Mouse (Mus musculus) c-Kit-negative CD71-positive TER-119-positive erythroid progenitor cells, embryonic 14.5 days (primary cell): ENCODE results near the gene Lgals3bp.

Experiments
- DNase-seq: peaks from one replicate; pipeline ENCODE4 v3.0.0-alpha.2; 2013; ENCODE audit warnings: low read depth, low spot score

Gene Lgals3bp

DNA sequence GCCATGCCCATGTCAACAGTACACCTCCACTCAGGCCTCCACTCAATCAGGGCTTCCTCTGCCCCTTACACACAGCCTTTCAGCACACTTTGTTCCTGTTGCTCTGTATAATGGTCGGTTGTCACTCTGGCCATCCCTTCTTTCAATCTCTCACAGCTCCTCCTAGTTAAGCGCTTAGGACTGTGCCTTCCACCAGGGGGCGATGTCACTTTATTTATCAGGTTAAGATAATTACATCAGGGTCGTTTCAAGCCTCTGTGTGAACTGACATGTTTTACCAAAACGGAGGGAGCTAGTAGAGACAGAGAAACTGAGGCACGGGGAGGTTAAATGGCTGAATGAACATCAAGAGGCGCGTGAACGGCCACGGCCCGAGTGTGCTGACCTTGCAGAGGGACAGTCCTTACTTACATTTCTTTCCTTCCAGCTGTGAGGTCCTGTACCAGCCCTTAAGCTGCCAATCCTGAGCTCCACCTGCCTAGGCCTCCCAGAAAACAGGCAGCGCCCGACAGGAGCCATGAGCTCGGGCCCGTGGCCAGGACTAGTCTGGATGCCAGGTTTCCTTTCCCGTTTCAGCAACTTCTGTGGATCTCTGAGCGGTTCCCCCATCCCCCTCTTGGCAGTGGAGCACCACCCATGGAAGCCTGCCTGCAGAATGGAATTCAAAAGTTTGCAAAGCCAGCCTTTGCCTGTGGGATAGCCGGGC is 21.5 kb upstream of the Lgals3bp start:
- peak; percentile 30 for DNase-seq

DNA sequence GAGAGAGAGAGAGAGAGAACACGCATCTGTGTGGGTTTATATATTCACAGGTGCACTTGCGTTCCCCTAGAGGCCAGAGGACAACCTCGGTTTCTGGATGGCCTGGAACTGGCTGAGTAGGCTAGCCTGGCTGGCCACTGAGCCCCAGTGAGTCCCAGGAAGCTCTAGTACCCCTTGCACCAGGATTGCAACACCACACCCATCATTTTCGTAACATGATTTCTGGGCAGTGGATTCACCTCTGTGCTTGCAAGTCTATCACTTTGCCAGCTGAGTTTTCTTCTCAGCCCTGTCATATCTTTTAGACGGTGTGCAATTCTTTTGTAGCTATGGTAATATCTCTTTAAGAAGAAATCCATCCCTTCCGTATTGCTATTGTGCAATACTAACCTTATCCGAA is 18.4 kb upstream of the Lgals3bp start:
- no peak for DNase-seq

DNA sequence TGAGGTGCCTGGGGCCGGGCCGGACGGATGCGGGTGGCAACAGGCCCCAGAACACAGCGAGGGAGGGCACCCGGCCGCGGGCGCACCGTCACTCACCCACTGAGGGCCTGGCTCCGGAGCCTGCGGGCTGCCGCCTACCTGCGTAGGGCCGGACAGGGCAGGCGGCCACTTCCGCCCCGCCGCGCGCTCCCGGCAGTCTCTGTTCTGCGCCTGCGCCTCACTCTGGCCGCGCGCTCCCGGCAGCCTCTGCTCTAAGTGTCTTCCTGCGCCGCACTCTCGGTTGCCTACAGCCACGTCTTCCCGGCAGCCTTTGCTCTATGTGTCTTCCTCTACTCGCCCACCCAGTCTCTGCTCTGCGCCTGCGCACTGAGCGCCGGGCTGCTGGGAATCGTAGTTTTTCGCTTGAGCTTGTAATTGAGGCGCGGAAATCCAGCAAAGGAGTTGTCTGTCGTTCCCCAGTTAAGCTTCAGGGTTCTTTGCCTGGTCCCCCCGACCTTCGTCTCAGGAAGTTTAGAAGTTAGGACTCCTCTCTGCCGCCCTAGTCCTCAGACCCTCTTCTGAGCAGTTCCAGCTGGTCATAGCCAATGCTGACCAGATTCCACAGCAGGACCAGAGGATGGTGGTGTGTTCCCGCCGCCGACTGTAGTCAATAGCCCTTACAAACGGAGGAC is 17.1 kb upstream of the Lgals3bp start, which contains the start of gene Cant1:
TSS of gene Cant1 (minus strand) at position 253 of the 671 bp plus-strand sequence.
- DNase-seq: peak; percentile 94

DNA sequence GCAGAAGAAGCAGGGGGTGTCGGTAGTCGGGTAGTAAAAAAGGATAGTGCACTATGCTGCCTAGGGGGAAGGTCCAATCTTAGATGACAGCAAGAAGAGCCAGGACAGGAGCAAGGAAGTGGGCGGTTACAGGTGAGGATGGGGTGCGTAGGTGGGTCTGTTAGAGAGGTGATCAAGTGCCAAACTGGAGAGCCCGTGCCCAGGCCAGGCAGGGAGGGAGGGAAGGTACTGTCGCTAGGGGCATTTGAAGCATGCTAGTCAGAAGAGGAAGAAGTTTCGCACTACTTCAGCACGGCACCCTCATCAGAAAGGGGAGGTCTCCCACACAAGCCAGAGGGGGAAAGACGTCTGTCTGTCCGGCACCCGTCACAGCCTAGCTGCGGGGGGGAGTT is 16.5 kb upstream of the Lgals3bp start:
- DNase-seq: no peak

DNA sequence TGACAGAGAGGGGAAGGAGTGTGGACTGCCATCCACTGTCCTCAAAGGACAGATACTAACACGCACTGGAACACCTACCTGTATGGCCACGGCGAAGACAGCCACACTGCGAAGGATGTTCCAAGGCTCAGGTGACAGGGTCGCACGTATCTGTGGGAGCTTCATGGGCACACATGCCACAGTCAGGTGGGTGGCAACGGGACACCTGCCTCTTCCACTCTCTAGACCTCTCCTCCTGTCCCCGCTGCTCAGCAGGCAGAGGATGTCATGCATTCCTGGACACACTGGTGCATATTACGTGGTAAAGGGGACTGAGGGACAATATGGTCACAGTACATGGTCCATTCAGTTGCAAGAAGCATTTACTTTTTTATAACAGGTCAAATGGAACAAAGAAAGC is 15.6 kb upstream of the Lgals3bp start:
- no peak for DNase-seq

DNA sequence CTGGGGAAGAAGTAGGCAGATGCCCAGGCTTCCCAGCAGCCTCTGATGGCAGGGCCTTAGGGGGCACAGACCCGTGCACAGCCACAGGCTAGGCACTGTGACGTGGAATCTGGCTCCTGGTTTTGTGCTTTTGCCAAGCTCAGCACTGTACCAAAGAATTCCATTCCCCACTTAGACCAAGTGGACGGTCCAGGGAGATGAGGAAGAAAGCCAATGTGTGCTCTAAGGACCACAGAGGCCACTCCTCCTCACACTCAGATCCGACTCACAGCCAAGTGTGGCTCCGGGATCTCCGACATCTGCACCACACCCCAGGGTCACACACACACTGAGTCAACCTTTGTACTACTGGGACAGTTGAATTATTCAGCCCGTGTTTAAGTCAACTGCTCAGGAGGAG is 14.2 kb upstream of the Lgals3bp start:
- no peak for DNase-seq

DNA sequence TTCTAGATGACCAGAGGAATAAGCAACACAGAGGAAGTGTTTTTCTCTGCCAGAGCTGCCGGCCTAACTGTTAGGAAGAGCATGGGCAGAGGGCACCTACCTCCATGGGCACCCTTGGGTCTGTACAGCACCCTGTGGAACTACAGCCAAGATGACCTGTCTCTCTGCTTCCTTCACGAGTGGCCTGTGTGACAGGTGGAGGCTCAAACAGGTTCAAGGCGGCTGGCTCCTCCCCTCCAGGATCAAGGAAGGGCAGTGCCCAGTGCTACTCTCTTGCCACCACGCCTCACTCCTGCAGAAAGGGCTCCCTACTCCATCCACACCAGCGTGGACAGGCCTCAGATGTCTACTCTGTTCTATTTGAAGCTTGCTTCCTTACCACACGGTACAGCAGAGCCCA is 13.7 kb upstream of the Lgals3bp start:
- no peak for DNase-seq

DNA sequence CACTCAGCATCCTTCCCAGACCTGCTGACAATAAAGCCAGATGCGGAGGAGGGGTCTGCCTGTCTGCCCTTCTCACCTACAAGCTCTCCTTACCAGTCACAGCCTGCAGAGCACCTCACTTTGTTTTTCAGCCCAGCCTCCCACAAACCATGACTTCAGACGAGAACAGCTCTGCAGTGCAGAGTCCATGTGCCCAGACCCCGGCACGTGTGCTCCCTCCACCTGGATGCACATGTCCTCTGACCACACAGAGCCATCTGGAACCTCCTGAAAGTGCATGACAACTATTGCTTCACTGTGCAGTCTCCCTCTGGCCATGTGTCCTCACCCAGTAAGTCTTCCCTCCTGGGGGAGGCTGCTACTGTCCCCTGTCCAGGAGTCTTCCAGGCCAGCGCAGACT is 12.4 kb upstream of the Lgals3bp start:
- DNase-seq: no peak

DNA sequence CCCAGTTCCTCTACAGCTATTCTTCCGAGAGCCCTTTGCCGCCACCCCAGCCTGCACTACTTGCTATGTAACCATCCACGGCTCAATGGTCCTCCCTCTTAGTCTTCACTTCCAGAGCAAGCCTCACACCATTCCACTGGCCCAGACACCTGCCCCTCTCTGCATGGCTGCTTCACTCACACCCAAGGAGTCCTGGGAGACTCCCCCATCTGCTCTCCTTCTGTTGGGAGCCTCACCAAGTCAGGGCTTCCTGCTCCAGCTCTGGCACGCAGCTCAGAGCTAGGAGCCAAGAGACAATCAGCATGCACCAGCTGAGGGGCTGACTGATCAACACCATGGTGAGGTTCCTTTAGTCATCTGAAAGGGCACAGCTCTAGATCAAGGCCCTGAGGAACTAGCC is 11.2 kb upstream of the Lgals3bp start:
- DNase-seq: no peak

DNA sequence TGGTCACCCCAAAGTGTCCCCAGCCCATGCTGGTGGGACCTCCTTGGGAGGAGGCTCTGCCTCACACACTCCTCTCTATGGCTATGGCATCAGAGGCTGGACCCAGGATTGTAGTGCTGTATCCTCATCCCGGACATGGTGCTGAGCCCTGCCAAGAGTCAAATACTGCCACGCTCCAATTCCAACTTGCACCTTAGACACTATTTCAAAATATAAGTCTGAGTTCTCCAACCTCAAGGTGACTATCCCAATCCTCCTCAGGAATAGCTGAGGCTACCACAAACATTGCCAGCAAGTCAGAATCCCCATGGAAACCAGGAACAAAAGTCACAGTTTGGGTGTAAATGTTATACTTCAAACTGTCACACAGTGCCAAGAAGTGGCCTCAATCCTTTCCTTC is 10.7 kb upstream of the Lgals3bp start:
- DNase-seq: no peak

DNA sequence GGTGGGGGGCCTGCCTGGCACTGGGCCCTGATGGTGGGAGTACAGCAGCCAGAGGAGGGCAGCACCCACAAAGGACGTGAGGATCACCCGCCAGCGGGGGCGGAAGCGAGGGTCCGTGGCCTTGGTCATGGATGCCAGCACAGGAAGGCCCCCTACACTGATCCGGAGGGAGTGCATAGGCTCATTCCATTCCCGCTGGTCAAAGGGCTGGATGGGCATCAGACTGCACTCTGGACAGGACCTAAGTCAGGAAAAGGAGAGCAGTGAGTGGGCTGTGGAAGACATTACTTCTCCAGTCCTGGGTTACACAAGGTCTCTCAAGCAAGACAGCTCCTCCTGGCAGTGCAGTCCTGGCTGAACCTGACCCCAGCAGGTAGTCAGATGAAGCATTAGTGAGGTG is 9.4 kb upstream of the Lgals3bp start:
- DNase-seq: no peak

DNA sequence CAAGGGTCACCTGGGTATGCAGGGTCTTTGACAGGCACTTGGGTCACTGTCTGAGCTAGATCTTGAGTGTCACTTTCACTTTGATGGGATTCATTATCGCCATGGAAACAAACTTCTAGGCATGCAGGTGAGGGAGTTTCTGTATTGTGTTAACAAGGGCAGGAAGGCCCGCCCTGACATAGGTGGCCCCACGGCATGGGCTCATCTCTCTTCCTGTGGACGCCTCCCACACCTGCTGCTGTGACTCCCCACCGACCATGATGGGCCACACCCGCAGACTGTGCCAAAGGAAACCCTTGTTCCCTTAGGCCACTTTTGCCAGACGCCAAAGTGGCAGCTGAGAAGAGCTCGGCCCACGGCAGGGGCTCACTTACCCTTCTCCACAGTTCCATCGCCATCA is 8.6 kb upstream of the Lgals3bp start:
- no peak for DNase-seq

DNA sequence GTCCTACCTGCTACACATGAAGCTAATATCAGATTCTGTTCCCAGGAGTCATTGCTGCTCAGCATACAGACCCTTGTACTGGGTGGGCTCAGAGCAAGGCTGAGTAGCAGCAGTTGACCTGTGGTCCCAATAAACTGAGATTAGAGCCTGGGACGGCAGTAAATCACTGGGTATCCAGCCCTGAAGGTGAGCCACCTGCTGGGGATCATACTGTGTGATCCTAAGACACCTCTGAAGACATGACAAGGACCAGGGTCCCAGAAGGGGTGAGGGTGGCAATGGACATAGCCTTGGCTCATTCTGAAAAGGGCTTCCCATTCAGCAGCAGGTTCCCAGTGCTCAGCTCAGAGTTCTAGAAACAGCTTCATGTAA is 8.2 kb upstream of the Lgals3bp start:
- no peak for DNase-seq

DNA sequence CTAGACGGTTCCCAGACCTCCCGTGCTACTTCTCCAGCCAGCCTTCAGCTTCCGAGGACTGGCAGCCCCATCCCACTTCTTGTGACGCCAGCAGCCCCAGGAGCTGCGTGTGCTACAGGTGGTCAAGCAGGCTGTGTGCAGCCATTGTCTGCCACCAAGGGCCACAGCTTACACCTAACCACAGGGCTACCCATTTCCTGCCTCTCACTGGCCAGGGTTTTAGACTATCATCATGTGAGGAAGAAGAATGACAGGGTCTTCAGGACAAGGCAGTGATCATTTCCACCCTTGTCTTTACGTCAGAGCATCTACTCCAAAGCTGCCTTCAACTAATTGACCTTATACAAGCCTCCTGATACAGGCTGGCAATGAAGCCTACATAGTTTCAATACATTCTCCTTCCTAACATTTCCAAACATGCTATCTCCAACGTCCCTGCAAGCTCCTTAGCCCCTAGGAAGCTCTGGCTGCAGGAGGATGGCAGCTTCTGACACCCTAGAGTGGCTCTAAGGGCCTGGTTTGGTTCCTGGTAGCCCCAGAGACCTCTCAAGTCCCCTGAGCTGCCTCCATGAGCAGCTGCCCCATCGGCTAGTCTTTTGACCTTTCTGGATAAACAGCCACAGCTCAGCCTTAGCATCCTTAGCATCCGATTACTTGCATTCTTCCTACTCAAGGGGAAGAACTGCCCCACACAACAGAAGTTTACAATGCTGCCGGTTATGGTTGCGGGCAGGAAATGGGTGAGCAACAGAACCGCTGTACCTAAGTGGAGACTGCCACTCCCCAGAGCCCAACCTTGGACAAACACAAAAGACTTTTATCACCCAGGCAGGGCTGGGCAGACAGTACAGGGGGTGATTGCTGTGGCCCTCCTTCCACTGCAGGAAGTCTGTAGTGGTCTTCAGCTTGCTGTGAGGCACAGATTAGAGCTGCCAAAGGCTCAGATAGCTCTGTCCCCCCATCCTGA is 7.5 kb upstream of the Lgals3bp start:
- DNase-seq: no peak

DNA sequence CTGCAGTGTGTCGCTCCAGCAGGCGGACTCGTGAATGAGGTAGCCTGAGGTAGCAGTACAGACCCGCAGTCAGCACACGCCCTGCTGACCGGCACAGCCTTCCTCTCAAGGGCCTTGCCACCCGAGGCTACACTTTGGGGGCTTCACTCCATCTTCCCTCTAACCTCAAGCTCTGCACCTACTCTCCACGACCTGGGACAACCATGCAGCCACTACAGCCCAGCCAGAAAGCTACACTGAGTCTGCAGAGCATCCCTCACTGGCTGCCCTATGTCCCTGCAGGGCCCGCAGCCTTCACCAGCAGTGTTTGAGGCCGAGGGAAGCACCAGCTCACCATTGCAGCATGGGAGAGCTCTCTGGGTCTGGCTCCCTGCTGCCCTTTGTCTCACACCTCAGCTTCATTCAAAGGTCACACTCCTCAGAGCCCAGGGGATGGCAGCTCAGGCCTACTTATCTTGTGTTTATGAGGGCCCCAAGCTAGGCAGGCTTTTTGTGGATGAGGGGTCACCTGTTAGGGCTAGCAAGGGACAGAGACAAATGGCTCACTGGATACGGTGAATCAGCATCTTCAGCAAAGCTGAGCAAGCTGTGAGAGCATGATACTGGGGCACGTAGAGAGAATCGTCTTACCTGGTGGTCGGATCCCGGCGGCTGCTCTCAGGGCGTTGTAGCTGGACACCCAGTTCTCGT is 6.3 kb upstream of the Lgals3bp start:
- DNase-seq: no peak

DNA sequence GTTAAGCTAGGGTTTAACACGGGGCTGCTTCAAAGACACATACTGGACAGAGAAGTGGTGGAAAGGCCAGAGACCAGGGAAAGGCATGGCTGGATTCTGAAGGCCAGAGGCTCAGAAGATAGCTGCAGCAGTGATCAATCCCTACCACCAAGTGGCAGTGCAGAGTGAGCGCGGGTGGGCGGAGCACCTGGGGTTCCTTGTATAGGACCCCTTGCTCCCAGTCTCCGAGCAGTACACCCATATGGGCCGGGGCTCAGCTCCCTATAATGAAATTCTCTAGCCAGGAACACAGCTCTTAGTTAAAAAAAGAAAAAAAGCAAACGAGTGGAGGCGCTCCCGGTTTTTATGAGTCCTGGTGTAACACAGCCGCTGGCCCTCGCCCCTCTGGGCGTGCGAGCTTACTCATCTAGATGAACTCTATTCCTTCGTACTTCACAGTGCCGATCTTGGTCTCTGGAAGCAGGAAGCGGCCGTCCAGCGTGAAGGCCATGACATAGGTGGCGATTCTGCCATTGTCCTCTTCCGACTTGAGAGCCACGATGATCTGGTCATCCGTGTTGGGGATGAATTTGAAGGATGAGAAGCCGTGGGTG is 5.5 kb upstream of the Lgals3bp start:
- DNase-seq: no peak

DNA sequence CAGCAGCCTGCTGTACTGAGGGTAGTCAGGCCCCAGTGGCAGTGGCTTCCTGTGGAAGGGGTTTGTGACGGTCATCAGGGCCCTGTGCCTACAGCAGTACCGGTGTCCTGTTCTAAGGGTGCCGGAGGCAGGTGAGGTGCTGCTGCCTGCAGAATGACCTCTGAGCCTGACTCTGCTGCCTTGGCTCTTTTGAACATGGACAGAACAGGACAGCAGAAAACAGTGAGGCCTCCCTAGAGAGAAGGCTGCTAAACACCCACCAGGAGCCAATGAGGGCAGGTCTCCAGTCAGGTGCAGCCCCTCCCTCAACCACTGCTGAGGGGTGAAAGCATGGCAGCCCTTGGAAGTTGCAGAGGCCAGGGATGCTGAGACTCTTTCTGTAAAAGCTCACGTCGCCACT is 4.6 kb upstream of the Lgals3bp start:
- no peak for DNase-seq

DNA sequence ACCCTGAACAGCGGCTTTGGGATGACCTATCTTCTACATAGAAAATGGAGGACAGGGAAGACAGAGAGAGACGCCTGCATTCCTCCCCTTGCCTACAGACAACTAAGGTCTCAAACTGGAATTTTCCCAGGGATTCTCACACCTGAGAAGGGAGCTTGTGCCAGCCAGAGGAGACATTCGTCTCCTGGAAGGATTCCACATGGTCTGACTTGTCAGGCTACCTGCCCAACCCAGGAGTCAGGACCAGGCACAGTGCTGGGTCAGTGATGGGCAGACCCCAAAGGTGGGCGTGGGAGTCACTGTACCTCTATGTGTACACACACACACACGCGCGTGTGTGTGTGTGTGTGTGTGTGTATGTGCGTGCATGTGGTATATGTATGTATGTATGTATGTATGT is 3.4 kb upstream of the Lgals3bp start:
- DNase-seq: no peak

DNA sequence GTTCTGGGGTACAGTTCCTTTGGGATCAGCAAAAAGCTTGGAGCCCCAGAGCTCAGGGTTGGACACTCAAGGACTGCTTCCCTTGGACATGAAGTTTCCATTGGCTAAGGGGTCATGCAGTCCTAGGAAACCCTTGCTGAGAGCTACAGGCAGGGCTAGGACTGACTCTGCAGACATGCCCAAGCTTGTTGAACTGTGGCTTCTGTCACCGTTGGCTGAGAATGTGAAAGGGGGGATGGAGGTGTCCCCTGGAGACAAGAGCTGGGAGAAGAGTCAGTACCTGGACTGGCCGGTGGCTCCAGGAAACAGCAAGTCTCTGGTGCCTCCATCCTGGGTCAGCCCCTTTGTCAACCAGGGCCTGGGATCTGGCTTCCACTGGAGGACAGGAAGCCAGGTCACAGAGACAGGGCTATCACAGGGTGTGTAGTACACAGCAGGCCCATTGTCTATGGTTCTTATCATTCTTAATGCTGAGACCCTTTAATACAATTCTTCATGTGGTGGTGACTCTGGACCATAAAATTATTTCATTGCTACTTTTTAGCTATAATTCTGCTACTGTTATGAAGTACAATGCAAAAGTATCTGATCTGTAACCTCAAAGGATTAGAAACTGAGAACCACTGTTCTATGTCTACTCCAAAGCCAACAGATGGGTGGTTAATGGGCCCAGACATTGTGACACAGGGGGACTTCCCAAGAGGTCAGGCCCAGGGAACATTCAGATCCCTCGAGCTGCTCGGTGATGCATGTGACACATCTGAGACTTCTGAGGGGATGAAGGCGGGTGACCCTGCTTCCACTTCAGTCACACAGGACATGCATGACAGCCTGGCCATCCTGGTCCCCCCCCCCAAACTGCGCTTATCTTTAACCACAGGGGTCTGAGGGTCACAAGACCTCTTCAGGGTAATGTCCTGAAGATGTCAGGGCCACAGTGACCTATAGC is 2.3 kb upstream of the Lgals3bp start:
- DNase-seq: no peak

DNA sequence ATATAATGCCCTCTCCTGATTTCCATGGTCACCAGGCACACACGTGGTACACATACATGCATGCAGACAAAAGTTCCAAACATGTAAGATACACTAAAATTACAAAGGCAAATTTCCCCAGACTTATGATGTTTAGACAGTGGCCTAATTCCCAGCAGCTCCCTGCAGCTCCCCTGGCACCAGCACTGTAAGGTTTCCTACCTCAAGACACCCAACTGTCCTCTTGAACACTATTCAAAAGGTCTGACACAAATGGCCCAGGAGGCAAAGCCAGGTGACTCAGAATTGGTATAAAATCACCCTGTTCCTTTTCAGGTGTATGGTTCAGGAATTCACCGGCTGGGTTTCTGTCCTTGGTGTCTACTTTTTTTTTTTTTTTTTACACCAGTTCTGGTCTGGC is 1.3 kb upstream of the Lgals3bp start:
- no peak for DNase-seq
